12 mouse cellular contexts compared by ENCODE assay signal in genomic region chr12:103391098-103391497, GRCm38 (mm10). TPM values are rescaled to one million over a fixed set of nuclear protein-coding genes. Genes with fewer than 3 reads are reported as not detected.
A peak's percentile ranks its signal among the peaks of the same experiment; 100 is the strongest.
DNase-seq lines count a peak whose midpoint lies in the region; ATAC-seq and TF ChIP-seq lines count a peak whose summit lies in the region.
"Had no signal": no experiment of that assay in that cellular context is flagged by ENCODE, and none has a peak within 500 bp of the region (broad histone marks: within the 10 kb centered on the region; RNA-seq: fewer than 3 reads in every experiment).

No protein-coding gene starts in this region.

- H3K4me3 ChIP-seq in liver, embryonic 16.5 days (ENCODE audit: low read depth, low read length), result peak overlapping the region; percentile 98
- no peak overlapping the region for H3K4me3 ChIP-seq in stomach, postnatal 0 days (ENCODE audit: low read depth, low read length)

- no peaks in the 10 kb centered on the region for H3K9me3 ChIP-seq in liver, embryonic 16.5 days (replicated peaks; ENCODE audit: control insufficient read depth, low read length)
- H3K9me3 ChIP-seq in stomach, postnatal 0 days (ENCODE audit: control insufficient read depth, low read length), result no peaks in the 10 kb centered on the region

- no peaks in the 10 kb centered on the region for H3K27me3 ChIP-seq in liver, embryonic 16.5 days (ENCODE audit: control insufficient read depth, insufficient read depth, low read depth, low read length)
- no peaks in the 10 kb centered on the region for H3K27me3 ChIP-seq in stomach, postnatal 0 days (ENCODE audit: control insufficient read depth, insufficient read depth, low read length)

- 84% methylated on average over 7 of the region's 7 CpGs for WGBS in liver, embryonic 16.5 days (ENCODE audit: insufficient replicate concordance)
- WGBS in stomach, postnatal 0 days, result 50% methylated on average over 7 of the region's 7 CpGs

- peak overlapping the region; percentile 64 for H3K4me2 ChIP-seq in liver, embryonic 16.5 days (ENCODE audit: low read depth, low read length)
- H3K4me2 ChIP-seq in stomach, postnatal 0 days (replicated peaks; ENCODE audit: low read depth), result no peak overlapping the region

- peaks cover 63% of the 10 kb centered on the region for H3K4me1 ChIP-seq in liver, embryonic 16.5 days (ENCODE audit: control insufficient read depth, low read depth, low read length)
- no peaks in the 10 kb centered on the region for H3K4me1 ChIP-seq in stomach, postnatal 0 days (replicated peaks; ENCODE audit: control insufficient read depth, insufficient read depth)

- TF ChIP-seq EP300 in stomach, postnatal 0 days (optimal IDR thresholded peaks at IDR 0.05), result no peak

- DNase-seq in cerebellum, adult 9-10 months, result peak; percentile 23
- no peak for DNase-seq in cerebellum, postnatal 25 days
- peak; percentile 65 for DNase-seq in layer of hippocampus, adult 11-12 months (ENCODE audit: low spot score)
- no peak for DNase-seq in layer of hippocampus, adult 9-10 months (ENCODE audit: low spot score)
- peak; percentile 65 to 73 for DNase-seq in layer of hippocampus, adult 8-10 months (ENCODE audit: low spot score in 2 of 2)
- DNase-seq in kidney, adult 11 months, result no peak
- no peak for DNase-seq in stomach, postnatal 0 days (ENCODE audit: low spot score)
- DNase-seq: cerebellum, adult 8-10 months; kidney, adult 18-20 months; lung, postnatal 36 days had no signal

- peaks cover 2% of the 10 kb centered on the region; the same call in 1 of the 2 replicates for H3K36me3 ChIP-seq in liver, embryonic 16.5 days (ENCODE audit: control insufficient read depth, insufficient read depth)
- H3K36me3 ChIP-seq in stomach, postnatal 0 days (ENCODE audit: control insufficient read depth, insufficient read depth, low read length), result no peaks in the 10 kb centered on the region

- ATAC-seq in liver, embryonic 16.5 days (ENCODE audit: low read depth), result no peak
- ATAC-seq in stomach, postnatal 0 days (ENCODE audit: low FRiP score, low TSS enrichment), result no peak

- H3K9ac ChIP-seq in liver, embryonic 16.5 days (ENCODE audit: low read depth, low read length), result peak overlapping the region; percentile 99; the same call in 1 of the 2 replicates
- H3K9ac ChIP-seq in stomach, postnatal 0 days (ENCODE audit: low read length), result no peak overlapping the region

- no peak for TF ChIP-seq CTCF in stomach, postnatal 0 days (IDR thresholded peaks at IDR 0.05; ENCODE audit: low read depth)

- H3K27ac ChIP-seq in liver, embryonic 16.5 days (ENCODE audit: low read length), result peak overlapping the region; percentile 90; the same call in 1 of the 2 replicates
- no peak overlapping the region for H3K27ac ChIP-seq in stomach, postnatal 0 days (replicated peaks)

RNA-seq across cellular contexts. Expression of gene Otub2, which starts 2.6 kb away (rescaled TPM):
- total RNA-seq in layer of hippocampus, adult 8-10 months (2022), result 10 to 100 TPM; 26.6 to 51.6 (median 39.1) TPM
- 29.4 and 31.4 TPM in 2 replicates for polyA plus RNA-seq in liver, embryonic 16.5 days (2015; fragmentation: Nextera tagmentation; extraction: Ambion mirVana)
- 18.8 and 20.1 TPM in 2 replicates for polyA plus RNA-seq in stomach, postnatal 0 days (2015; fragmentation: Nextera tagmentation; extraction: Ambion mirVana)

RNA-seq across cellular contexts. Expression of gene 9330161L09Rik, which starts 16.5 kb away (rescaled TPM):
- 1 to 10 TPM; 1.9 to 4.8 (median 2.9) TPM for total RNA-seq in layer of hippocampus, adult 8-10 months (2022)
- polyA plus RNA-seq in liver, embryonic 16.5 days (2015; fragmentation: Nextera tagmentation; extraction: Ambion mirVana), result 0.11 TPM in 1 of 2 replicates, not detected in the other
- 0.18 and 0.27 TPM in 2 replicates for polyA plus RNA-seq in stomach, postnatal 0 days (2015; fragmentation: Nextera tagmentation; extraction: Ambion mirVana)

RNA-seq across cellular contexts. Expression of gene Ddx24, which starts 34.5 kb away (rescaled TPM):
- 100 to 1,000 TPM; 232 to 260 (median 242) TPM for total RNA-seq in layer of hippocampus, adult 8-10 months (2022)
- polyA plus RNA-seq in liver, embryonic 16.5 days (2015; fragmentation: Nextera tagmentation; extraction: Ambion mirVana), result 33.8 and 40.9 TPM in 2 replicates
- 68.8 and 84.8 TPM in 2 replicates for polyA plus RNA-seq in stomach, postnatal 0 days (2015; fragmentation: Nextera tagmentation; extraction: Ambion mirVana)

RNA-seq across cellular contexts. Expression of gene Asb2, which starts 35.3 kb away (rescaled TPM):
- 1 to 10 TPM; 2.3 to 3.4 (median 2.6) TPM for total RNA-seq in layer of hippocampus, adult 8-10 months (2022)
- polyA plus RNA-seq in liver, embryonic 16.5 days (2015; fragmentation: Nextera tagmentation; extraction: Ambion mirVana), result 3.8 and 4.5 TPM in 2 replicates
- 17.4 and 20.2 TPM in 2 replicates for polyA plus RNA-seq in stomach, postnatal 0 days (2015; fragmentation: Nextera tagmentation; extraction: Ambion mirVana)
- total RNA-seq: hematopoietic stem cell, adult 5-6 weeks had no signal

RNA-seq across cellular contexts. Expression of gene Ifi27, which starts 42.9 kb away (rescaled TPM):
- total RNA-seq in layer of hippocampus, adult 8-10 months (2022), result 100 to 1,000 TPM; 117 to 188 (median 137) TPM
- 16.2 and 20.8 TPM in 2 replicates for polyA plus RNA-seq in liver, embryonic 16.5 days (2015; fragmentation: Nextera tagmentation; extraction: Ambion mirVana)
- polyA plus RNA-seq in stomach, postnatal 0 days (2015; fragmentation: Nextera tagmentation; extraction: Ambion mirVana), result 38.9 and 41.9 TPM in 2 replicates

Comparison
In these comparisons a context has a peak if more than half of its experiments do, and no peak if none do; other contexts are left out.
1. DNase-seq: peak in cerebellum, adult 9-10 months (single experiment), layer of hippocampus, adult 11-12 months (single experiment) and layer of hippocampus, adult 8-10 months (2 of 2); none in cerebellum, postnatal 25 days (0 of 2), layer of hippocampus, adult 9-10 months (single experiment), kidney, adult 11 months (single experiment) and stomach, postnatal 0 days (single experiment).